Mouse (Mus musculus): ENCODE measurements around the gene Sap30.

GRCm38 (mm10) chr8:57507556-57508063 is 19.9 kb upstream of the Sap30 start:
- TF ChIP-seq CTCF (IDR thresholded peaks at IDR 0.05; ENCODE audit: low read depth), result no peak
- no peak for TF ChIP-seq EP300 (optimal IDR thresholded peaks at IDR 0.05)
